Mouse (Mus musculus) c-Kit-positive CD71-positive TER-119-negative erythroid progenitor cells, embryonic 14.5 days (primary cell): Measurements from ENCODE around the gene Gm20388.

Experiments
- DNase-seq: peaks from one replicate; pipeline ENCODE4 v3.0.0-alpha.2; 2013; ENCODE audit warnings: low read depth

Gm20388 gene

GRCm38 (mm10) chr8:122849152-122849910, 2938.7 kb downstream of the Gm20388 start:
- DNase-seq, result no peak

DNA sequence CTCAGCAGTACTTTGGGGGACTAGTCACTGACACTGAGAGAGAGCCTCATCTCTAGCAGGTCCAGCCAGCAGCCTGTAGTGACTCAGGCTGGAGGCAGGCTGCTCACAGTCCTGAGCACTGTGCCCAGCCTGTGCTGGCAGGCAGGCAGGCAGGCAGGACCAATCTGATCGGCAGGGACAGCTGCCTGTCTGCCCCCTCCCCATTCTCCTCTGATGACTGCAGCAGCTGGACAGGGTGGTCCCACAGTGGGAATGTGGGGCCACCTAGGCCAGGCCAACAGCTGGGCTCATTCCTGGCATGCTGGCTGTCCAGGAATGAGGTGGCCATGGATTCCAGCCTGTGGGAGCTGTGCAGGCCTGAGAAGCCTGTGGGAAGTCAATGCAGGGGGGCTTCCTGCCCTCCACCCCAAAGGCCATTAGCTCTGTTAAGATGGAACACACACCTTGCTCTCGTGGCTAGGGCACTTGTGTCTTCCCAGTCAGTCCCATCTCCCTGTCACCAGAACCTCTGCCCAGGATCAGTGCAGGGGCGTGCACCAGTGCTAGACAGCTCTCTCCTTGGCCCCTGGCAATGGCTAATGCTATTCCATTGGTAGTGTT, 2940.1 kb downstream of the Gm20388 start:
- no peak for DNase-seq

- no peak for DNase-seq
Observed at GRCm38 (mm10) chr8:122851692-122852545, 2941.3 kb downstream of the Gm20388 start.

DNA sequence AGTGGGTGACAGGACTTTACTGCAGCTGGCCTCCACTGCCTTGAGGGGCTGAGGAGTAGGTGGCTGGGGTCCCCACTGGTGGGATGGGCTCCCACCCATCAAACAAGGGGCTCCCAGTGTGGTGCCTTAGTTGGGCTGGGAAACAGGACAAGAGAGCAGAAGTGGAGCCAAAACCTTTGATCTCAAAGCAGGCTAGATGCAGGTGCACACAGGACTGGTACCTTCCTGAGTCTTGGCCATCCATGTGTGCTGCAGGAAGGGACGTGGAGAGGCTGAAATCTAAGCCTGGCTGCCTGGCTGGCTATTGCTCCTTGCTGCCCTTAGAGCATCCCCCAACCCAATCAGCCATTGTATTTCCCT, 2941.9 kb downstream of the Gm20388 start:
- no peak for DNase-seq

- no peak for DNase-seq
Observed at GRCm38 (mm10) chr8:122853340-122853771, 2942.7 kb downstream of the Gm20388 start.

GRCm38 (mm10) chr8:122854388-122854787, 2943.7 kb downstream of the Gm20388 start:
- DNase-seq, result no peak

DNA sequence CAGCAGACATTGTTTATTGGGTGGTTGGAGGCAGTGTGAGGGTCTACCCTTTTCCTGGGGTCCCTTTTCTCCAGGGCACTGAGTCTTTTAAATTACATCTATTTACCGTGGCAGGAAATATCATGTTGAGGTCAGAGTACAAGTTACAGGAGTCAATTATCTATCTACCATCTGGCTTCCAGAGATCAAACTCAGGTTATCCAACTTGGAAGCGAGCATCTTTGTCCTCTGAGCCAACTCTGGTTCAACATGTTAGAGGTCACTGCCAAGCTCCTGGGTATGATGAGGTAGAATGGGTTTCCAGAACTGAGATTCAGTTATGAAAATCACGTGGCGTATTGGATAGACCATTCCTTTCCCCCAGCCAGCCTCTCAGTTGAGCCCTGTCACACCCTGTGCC, 2944.5 kb downstream of the Gm20388 start:
- DNase-seq, result no peak

DNA sequence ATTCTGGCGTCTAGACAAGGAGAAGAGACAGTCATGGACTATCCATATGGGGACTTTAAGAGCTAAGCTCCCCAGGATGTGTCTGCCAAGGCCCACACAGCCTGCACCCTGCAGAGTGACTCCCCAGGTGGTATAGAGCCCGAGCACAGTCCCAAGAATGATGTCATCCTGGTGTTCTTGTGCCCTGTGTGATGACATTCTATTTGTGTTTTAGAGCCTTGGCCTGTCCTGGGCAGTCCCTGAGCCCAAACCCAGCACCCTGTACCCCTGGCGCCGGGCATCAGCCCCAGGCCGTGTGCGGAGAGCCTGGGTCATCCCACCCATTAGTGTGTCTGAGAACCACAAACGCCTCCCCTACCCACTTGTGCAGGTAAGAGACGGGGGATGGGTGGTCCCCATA, 2945.6 kb downstream of the Gm20388 start:
- DNase-seq, result no peak

DNA sequence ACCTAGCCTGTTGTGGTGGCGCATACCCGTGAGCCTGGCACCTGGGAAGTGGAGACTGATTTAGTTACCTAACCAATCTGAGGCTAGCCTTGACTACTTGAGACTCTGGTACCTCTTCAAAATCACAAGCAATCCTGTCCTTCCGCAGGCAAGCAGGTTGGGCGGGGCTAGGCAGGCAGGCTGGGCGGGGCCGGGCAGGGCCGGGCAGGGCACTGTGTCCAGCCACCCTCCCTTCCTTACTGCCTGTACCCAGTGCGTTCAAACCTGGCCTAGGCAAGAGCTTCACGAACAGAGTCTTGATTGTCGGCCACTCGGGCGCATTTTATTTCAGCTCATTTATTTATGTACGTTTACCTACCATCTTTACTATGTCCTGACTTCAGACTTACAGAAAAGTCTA, 2949.2 kb downstream of the Gm20388 start:
- DNase-seq, result no peak

DNA sequence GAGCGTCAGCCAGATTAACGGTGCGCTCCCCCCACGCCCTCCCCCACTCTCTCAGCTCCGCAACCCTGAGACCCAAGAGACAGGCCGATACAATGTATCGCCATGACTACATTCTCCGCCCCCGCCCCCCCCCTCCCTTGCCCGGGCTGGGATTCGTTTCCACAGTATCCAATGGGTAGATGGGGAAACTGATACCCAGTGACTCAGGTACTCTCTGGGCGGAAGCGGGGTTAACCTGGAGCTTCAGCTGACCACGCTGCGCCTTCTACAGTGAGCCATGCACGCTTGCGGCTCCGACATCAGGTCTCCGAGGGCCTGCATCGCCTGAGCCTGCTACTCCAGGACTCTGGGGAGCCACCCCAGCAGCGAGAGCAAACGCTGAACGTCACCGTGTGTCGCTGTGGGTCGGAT, 2954.1 kb downstream of the Gm20388 start:
- no peak for DNase-seq

DNA sequence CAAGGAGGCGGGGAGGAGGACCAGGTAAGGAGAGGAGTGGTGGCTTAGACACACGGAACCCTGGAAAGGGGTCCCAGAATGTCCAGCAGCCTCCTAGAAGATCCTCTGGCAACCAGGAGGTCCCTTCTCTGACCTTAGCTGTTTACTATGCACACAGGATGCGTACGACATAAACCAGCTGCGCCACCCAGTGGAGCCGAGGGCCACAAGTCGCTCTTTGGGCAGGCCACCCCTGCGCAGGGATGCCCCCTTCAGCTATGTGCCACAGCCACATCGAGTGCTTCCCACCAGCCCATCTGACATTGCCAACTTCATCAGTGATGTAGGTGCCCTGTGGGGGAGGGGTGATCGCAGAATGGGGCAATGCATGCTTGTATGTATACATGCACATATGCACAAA, 2954.8 kb downstream of the Gm20388 start:
- DNase-seq, result no peak

DNA sequence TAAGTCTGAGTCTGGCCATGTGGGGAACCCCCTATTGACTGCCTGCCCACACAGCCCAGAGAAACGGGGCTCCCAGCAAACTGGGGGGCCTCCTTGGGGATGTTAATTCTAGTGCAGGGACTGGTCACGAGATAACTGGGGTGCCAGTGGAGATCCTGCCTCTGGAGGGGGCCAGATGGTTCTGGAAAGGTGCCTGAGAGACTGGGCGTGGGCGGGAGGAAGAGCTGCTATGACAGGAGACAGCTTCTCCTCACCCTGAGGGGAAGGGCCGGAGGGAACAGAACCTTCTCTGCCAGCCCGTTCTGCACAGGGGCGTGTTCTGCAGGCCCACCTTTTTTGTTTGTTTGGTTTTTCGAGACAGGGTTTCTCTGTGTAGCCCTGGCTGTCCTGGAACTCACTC, 2955.6 kb downstream of the Gm20388 start:
- DNase-seq, result no peak

DNA sequence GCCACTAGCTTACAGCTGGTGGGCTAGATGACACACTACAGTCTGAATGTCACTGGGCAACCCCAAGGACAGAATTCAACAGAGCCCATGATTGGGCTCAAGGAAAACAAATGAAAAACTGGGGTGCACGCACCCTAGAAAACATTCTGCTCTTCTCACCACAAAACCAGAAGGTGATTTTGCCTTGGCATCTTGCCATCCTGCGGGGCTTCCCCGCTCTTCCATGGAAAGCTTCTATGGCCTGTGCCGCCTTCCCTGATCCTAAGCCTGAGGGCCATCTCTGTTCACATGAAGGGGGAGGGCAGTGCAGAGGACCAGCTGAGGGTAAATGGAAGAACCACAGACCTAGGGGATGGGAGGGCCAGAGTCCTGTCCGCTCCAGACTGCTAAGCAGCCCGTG, 2957.3 kb downstream of the Gm20388 start:
- no peak for DNase-seq

DNA sequence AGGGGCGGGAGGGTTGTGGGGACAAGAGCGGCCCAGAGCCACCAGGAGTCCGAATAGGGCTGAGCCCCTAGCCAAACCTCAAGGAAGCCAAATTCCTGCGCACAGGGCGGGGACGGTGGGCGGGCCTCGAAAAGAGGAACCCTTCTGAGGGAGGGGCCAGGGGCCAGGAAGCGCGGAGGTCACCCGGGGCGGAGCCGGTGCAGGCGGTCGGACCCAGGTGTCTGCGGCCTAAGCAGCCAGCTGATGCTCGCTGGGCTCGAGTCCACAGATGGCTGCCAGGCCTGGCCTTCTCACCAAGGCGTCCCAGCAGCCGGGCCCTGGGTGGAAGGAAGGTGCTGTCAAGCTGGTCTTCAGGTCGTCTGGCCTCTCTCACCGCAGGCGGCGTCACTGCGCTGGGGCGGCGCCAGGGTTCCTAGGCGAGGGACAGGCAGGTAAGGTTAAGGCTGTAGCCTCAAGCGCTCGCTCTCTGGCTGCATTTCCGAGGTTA, 2959.8 kb downstream of the Gm20388 start:
- peak; percentile 44 for DNase-seq

DNA sequence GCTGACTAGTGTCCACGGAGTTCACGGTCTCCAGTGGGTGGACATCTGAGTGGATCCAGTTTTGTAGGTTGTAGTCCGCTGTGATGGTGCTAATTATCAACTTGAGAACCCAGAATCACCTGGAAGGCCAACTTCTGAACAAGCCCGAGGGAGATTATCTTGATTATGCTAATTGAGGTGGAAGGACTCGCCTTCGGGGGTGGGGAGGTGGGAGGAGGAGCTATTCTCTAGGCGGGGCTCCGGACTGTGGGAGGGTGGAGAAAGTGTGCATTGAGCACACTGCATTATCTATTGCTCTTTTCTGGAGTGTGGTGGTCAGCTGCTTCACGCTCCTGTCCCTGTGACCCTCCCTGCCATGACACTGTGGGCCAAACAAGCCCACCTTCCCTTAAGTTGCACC, 2961.0 kb downstream of the Gm20388 start:
- DNase-seq, result peak; percentile 54

- no peak for DNase-seq
Observed at GRCm38 (mm10) chr8:122873171-122873570, 2962.5 kb downstream of the Gm20388 start.

DNA sequence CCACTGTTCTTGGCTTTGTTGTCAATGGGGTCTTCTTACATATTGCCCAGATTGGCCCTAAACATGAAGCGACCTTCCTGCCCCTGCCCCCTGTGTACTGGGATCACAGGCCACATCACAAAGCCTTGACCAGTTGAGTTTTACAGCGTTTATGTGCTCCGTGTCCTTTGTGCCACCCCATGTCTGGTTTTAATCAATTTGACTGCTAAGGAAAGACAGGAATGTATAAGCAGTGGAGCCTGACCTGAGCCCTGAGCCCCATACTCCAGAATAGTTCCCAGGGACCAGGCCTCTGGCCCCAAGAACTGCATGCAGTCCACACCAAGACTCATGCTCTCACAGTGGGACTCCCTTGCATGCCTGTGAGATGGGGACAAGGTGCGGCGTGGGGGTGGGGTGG, 2964.5 kb downstream of the Gm20388 start:
- DNase-seq, result no peak

- no peak for DNase-seq
Observed at GRCm38 (mm10) chr8:122878231-122878630, 2967.6 kb downstream of the Gm20388 start.

GRCm38 (mm10) chr8:122880302-122880701, 2969.7 kb downstream of the Gm20388 start:
- DNase-seq, result no peak

DNA sequence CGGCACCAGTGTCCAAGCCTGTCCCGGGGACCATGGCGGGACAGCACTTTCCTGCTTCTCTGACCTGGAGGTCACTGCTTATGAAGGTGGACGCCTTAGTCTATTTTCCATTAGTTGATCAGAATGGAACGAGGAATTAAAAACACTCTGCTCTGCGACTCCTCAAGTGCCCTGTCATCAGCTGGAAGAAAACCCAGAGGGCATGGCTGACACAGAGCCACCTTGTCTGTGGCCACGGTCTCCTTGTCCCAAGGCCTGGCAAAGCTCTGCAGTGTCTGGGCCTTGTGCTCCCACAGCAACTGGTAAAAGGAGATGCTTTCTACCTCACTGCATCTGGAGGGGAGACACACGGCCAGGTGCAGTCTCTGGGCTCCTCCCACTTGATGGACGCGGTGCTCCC, 2973.0 kb downstream of the Gm20388 start:
- DNase-seq, result no peak

DNA sequence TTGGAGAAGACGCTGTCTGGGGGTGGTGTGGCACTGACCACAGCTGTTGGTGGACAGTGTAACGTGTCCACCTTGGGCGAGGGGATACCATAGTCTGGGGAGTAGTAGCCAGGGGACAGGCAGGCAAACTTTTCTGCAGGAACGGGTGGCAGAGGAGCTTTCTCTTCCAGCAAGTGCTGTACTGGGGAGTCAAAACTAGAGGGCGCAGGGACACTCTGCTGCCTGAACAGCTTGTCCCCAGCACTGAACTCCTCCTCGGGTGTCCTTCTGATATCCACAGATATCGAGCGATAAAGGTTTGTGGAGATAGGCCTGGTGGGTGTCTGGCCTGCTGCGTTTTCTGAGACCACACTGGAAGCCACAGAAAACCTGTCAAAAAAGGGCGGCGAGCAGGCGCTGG, 2980.8 kb downstream of the Gm20388 start:
- no peak for DNase-seq

GRCm38 (mm10) chr8:122893451-122893850, 2982.8 kb downstream of the Gm20388 start:
- no peak for DNase-seq

- DNase-seq, result no peak
Observed at GRCm38 (mm10) chr8:122896317-122896716, 2985.7 kb downstream of the Gm20388 start.
